Mouse (Mus musculus) hindbrain, embryonic 16.5 days (tissue): ENCODE measurements around the gene Tmem30a. TPM values are rescaled to one million over a fixed set of nuclear protein-coding genes. Genes with fewer than 3 reads are reported as not detected.

Source experiments
- ATAC-seq: fragments of 200-750 bp; cut with Nextera tagmentation; 2 replicates; pipeline ENCODE4 v1.8.0; 2017; ENCODE audit warnings: moderate TSS enrichment, moderate library complexity
- H3K27ac ChIP-seq: fragments of 300-500 bp; sonication (generic); 2 replicates; pipeline ENCODE4 v1.5.1; 2014; ENCODE audit warnings: low read depth, mild to moderate bottlenecking, control low read depth, low read length, moderate library complexity
- H3K27me3 ChIP-seq: fragments of 300-500 bp; sonication (generic); replicated peaks from 2 replicates; pipeline ENCODE4 v1.6.1; 2014; ENCODE audit warnings: low read length; ENCODE audit not compliant: control insufficient read depth, insufficient read depth
- H3K36me3 ChIP-seq: fragments of 300-500 bp; sonication (generic); 2 replicates; pipeline ENCODE4 v1.6.1; 2014; ENCODE audit warnings: mild to moderate bottlenecking, low read length, moderate library complexity, mixed read lengths; ENCODE audit not compliant: control insufficient read depth, insufficient read depth
- H3K4me1 ChIP-seq: fragments of 300-500 bp; sonication (generic); 2 replicates; pipeline ENCODE4 v1.6.1; 2014; ENCODE audit warnings: low read depth, low read length; ENCODE audit not compliant: control insufficient read depth, insufficient read depth
- H3K4me2 ChIP-seq: fragments of 300-500 bp; sonication (generic); 2 replicates; pipeline ENCODE4 v1.6.1; 2014; ENCODE audit warnings: mild to moderate bottlenecking, low read length, control low read depth, moderate library complexity
- H3K4me3 ChIP-seq: fragments of 300-500 bp; sonication (generic); 2 replicates; pipeline ENCODE4 v1.5.1; 2014; ENCODE audit warnings: mild to moderate bottlenecking, low read length, control low read depth, moderate library complexity
- H3K9ac ChIP-seq: fragments of 300-500 bp; sonication (generic); 2 replicates; pipeline ENCODE4 v1.6.1; 2014; ENCODE audit warnings: low read depth, mild to moderate bottlenecking, control low read depth, low read length, moderate library complexity
- H3K9me3 ChIP-seq: fragments of 300-500 bp; sonication (generic); 2 replicates; pipeline ENCODE4 v1.6.1; 2014; ENCODE audit warnings: mild to moderate bottlenecking, low read length, moderate library complexity; ENCODE audit not compliant: control insufficient read depth
- WGBS: fragments of 180-500 bp; shearing (Covaris S2); extraction: QIAGEN DNeasy Blood & Tissue Kit; methylation state at CpG from one replicate; pipeline ENCODE4 v1.1.7; 2014; 5-methylcytosine and 5-hydroxymethylcytosine counted together
- polyA plus RNA-seq: library from polyadenylated mRNA; unstranded; fragments of >200 nt; fragmentation: Nextera tagmentation; extraction: Ambion mirVana; gene quantifications from 2 replicates; pipeline ENCODE4 v1.2.1, GENCODE M21; 2015

Tmem30a gene
- polyA plus RNA-seq, result 122 and 127 TPM in 2 replicates

DNA sequence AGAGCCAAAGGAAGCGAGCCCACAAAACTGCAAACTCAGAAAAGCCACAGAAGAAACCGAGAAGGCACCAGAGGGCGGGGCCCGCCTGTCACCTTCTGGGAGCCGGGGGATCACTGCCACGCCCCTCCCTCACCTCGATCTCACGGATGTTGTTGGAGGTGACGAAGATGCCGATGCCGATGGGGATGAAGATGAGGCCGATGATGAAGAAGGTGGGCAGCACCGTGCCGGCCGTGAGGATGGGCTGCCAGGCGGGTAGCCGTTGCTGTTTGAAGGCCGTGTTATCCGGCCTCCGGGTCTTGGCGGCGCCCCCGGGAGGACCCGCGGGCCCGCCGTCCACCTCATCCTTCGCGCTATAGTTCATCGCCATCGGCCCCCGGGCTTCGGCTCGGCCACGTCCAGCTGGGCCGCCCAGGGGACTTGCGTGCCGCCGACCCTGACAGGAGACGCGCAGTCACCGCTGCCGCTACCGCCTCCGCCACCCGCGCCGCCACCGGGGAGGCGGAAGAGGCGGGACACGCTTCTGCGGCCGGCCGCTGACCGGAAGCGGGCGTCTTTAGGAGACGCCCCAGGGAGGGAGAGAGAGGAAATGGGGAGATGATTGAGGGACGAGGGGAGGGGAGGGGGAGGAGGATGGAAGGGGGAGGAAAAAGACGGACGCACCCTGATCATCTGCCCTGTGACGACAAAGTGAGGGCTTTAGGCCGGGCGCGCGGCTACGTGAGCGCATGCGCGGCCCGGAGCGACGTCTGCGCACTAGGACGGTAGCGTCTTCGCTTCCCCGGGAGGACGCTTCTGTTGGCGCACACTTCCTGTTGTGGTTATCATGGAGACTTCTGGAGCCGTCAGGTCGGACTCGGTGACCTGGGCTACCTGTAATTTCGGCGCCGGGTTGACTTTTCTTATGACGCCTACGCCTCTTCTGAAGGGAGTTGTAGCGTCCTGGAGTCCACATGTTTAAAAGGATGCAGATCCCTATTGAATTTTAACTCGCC lies at the start of gene Tmem30a:
Tmem30a (minus strand) TSS at position 667 of the 995 bp plus-strand sequence.
- Histone ChIP-seq H3K9ac (peak within 1 kb of the TSS; percentile 86), H3K36me3 (no peaks in the 10 kb centered on the region), H3K4me1 (peaks cover 14% of the 10 kb centered on the region), H3K4me3 (peak within 1 kb of the TSS; percentile 80), H3K9me3 (no peaks in the 10 kb centered on the region), H3K27me3 (no peaks in the 10 kb centered on the region), H3K27ac (peak within 1 kb of the TSS; percentile 86), H3K4me2 (peak within 1 kb of the TSS; percentile 67)
- WGBS, result under 1% methylated on average over 82 of the region's 91 CpGs
- peak; percentile 99 for ATAC-seq

GRCm38 (mm10) chr9:79842615-79843014 lies 49.3 kb upstream of the Tmem30a start:
- no peak overlapping the region for H3K4me3 ChIP-seq
- no peaks in the 10 kb centered on the region for H3K4me1 ChIP-seq
- H3K4me2 ChIP-seq, result no peak overlapping the region
- no peaks in the 10 kb centered on the region for H3K27me3 ChIP-seq
- no peaks in the 10 kb centered on the region for H3K36me3 ChIP-seq
- H3K27ac ChIP-seq, result no peak overlapping the region
- no peaks in the 10 kb centered on the region for H3K9me3 ChIP-seq
- 91% methylated on average over 6 of the region's 6 CpGs for WGBS
- ATAC-seq, result no peak
- H3K9ac ChIP-seq, result no peak overlapping the region

GRCm38 (mm10) chr9:79842028-79842427 lies 48.7 kb upstream of the Tmem30a start:
- Histone ChIP-seq H3K4me1 (no peaks in the 10 kb centered on the region), H3K27ac (no peak overlapping the region), H3K9ac (no peak overlapping the region), H3K4me2 (no peak overlapping the region), H3K4me3 (no peak overlapping the region), H3K27me3 (no peaks in the 10 kb centered on the region), H3K9me3 (no peaks in the 10 kb centered on the region), H3K36me3 (no peaks in the 10 kb centered on the region)
- ATAC-seq, result no peak

DNA sequence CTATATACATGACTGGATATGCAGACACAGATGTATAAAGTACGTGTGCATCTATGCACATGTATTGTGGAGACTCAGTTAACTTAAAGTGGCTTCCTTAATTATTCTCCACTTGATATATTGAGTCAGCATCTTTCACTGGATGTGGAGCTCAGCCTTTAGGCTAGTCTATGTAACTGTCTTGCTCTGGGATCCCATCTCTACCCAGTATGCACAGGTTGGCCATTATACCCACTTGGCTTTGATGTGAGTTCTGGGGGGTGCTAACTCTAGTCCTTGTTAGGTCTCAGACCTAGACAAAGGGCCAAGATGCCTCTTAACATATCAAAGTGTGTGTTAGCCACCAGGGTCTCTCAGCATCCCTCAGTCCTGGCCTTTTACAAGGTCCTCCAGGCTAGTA lies 38.0 kb upstream of the Tmem30a start:
- Histone ChIP-seq H3K9ac (no peak overlapping the region), H3K27me3 (no peaks in the 10 kb centered on the region), H3K4me1 (no peaks in the 10 kb centered on the region; the same call in 1 of the 2 replicates), H3K4me2 (no peak overlapping the region), H3K9me3 (no peaks in the 10 kb centered on the region), H3K27ac (no peak overlapping the region), H3K4me3 (no peak overlapping the region), H3K36me3 (no peaks in the 10 kb centered on the region)
- 77% methylated on average over 1 of the region's 1 CpGs for WGBS
- no peak for ATAC-seq

DNA sequence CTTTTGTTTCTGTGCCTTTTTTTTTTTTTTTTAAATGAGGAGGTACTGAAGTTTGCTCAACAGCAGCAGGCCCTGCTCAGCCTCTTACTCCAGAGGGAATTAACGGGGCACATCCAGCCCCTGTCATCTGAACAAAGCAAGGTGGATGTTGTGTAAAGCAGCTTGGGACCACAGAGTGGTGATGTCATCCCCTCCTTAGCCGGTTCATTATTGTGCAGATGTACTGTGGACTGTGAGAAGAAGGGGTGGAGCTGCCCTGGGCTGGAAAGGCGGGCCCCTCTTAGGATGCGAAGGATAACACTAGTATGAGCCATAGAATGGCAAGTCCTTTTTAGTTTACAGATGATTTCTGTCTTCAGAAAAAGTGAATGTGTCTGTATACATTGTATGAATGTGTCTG lies 37.6 kb upstream of the Tmem30a start:
- 14% methylated on average over 4 of the region's 4 CpGs for WGBS
- peak; percentile 71; the same call in 1 of the 2 replicates for ATAC-seq
- Histone ChIP-seq H3K4me2 (no peak overlapping the region; the same call in 1 of the 2 replicates), H3K27ac (no peak overlapping the region), H3K36me3 (no peaks in the 10 kb centered on the region), H3K9ac (no peak overlapping the region), H3K9me3 (no peaks in the 10 kb centered on the region), H3K4me3 (no peak overlapping the region), H3K27me3 (no peaks in the 10 kb centered on the region), H3K4me1 (no peaks in the 10 kb centered on the region; the same call in 1 of the 2 replicates)

- Histone ChIP-seq H3K4me2 (peak overlapping the region; percentile 44), H3K4me1 (no peaks in the 10 kb centered on the region; the same call in 1 of the 2 replicates), H3K4me3 (peak overlapping the region; percentile 22), H3K9ac (no peak overlapping the region), H3K36me3 (no peaks in the 10 kb centered on the region), H3K27ac (no peak overlapping the region), H3K27me3 (no peaks in the 10 kb centered on the region), H3K9me3 (no peaks in the 10 kb centered on the region)
- no peak for ATAC-seq
- 42% methylated on average over 23 of the region's 23 CpGs for WGBS
Measured at GRCm38 (mm10) chr9:79829842-79830800, 36.8 kb upstream of the Tmem30a start.

DNA sequence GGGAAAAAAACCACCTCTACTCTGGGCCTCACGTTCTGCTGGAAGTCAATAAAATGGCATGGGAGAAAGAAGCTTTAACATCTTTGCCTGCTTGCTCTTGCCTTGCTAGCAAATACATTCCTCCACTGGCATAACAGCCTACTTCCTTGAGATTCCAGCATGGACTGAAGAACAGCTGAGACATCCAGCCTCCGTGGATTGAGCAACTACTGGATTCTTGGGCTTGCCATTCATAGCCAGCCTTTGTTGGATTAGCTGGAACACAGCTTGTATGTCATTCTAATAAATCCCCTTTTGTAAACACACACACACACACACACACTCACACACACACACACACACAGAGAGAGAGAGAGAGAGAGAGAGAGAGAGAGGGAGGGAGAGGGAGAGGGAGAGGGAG lies 33.8 kb upstream of the Tmem30a start:
- WGBS, result 56% methylated on average over 2 of the region's 2 CpGs
- H3K27ac ChIP-seq, result no peak overlapping the region
- no peaks in the 10 kb centered on the region; the same call in none of the 2 replicates for H3K4me1 ChIP-seq
- no peaks in the 10 kb centered on the region for H3K27me3 ChIP-seq
- H3K4me3 ChIP-seq, result no peak overlapping the region
- no peaks in the 10 kb centered on the region for H3K9me3 ChIP-seq
- no peak overlapping the region for H3K9ac ChIP-seq
- no peak overlapping the region for H3K4me2 ChIP-seq
- H3K36me3 ChIP-seq, result no peaks in the 10 kb centered on the region
- no peak for ATAC-seq

- whole genome bisulfite sequencing, result 22% methylated on average over 7 of the region's 7 CpGs
- Histone ChIP-seq H3K27ac (no peak overlapping the region), H3K9ac (no peak overlapping the region), H3K9me3 (no peaks in the 10 kb centered on the region), H3K27me3 (no peaks in the 10 kb centered on the region), H3K4me1 (no peaks in the 10 kb centered on the region; the same call in none of the 2 replicates), H3K36me3 (no peaks in the 10 kb centered on the region), H3K4me2 (no peak overlapping the region), H3K4me3 (no peak overlapping the region)
- ATAC-seq, result no peak
Measured at GRCm38 (mm10) chr9:79825526-79825925, 32.2 kb upstream of the Tmem30a start.
